Mouse (Mus musculus) spleen, adult 2 months (tissue): ENCODE measurements at regions not wholly inside any gene's neighbourhood (a gene's known extent, or its start where the extent isn't known, plus 50 kb on each side); places are given as distances from the start of the nearest gene placed in this dataset.
"Not testable (repeated sequence)": the region's sequence is repeated elsewhere in the genome, so short reads cannot be mapped to it uniquely, and the experiment has no call there.

Experiments used
- DNase-seq, 2 experiments: peaks; one replicate each; pipeline versions ENCODE4 v3.0.0 to v3.0.0-alpha.2; 2012 to 2021; ENCODE audit warnings: low spot score in 2 of 2, low read depth in 1 of 2
- H3K27ac ChIP-seq: fragments of 200-500 bp; 2 replicates; pipeline ENCODE4 v1.5.1; 2012; ENCODE audit warnings: low read length, inconsistent platforms; ENCODE audit not compliant: insufficient read depth
- H3K27me3 ChIP-seq: fragments of 200-500 bp; 2 replicates; pipeline ENCODE4 v1.6.1; 2012; ENCODE audit warnings: mild to moderate bottlenecking, moderate library complexity, low read length, inconsistent platforms; ENCODE audit not compliant: control insufficient read depth, insufficient read depth
- H3K36me3 ChIP-seq: fragments of 200-500 bp; 2 replicates; pipeline ENCODE4 v1.6.1; 2012; ENCODE audit warnings: mild to moderate bottlenecking, low read length, inconsistent platforms; ENCODE audit not compliant: control insufficient read depth, insufficient read depth
- H3K4me1 ChIP-seq: fragments of 200-500 bp; 2 replicates; pipeline ENCODE4 v1.6.1; 2011; ENCODE audit warnings: inconsistent platforms; ENCODE audit not compliant: control insufficient read depth, insufficient read depth, insufficient read length
- H3K4me3 ChIP-seq: fragments of 200-500 bp; 2 replicates; pipeline ENCODE4 v1.5.1; 2011; ENCODE audit warnings: mild to moderate bottlenecking, inconsistent platforms; ENCODE audit not compliant: insufficient read depth, insufficient read length; ENCODE audit errors: extremely low read depth
- CTCF ChIP-seq: fragments of 200-500 bp; IDR thresholded peaks from 2 replicates; pipeline ENCODE4 v1.5.1; 2011; ENCODE audit warnings: mild to moderate bottlenecking, inconsistent platforms; ENCODE audit not compliant: insufficient read depth, insufficient read length, insufficient replicate concordance; ENCODE audit errors: extremely low read depth
- POLR2A ChIP-seq: fragments of 200-500 bp; IDR thresholded peaks from 2 replicates; pipeline ENCODE4 v1.6.1; 2011; ENCODE audit warnings: low read depth, low read length, inconsistent platforms
- WGBS: fragments of 180-500 bp; shearing (Covaris S2); methylation state at CpG from one replicate; pipeline ENCODE4 v1.1.7; 2018; 5-methylcytosine and 5-hydroxymethylcytosine counted together

GRCm38 (mm10) chr5:68252671-68253070, 221.0 kb downstream of the Grxcr1 start:
- TF ChIP-seq POLR2A (no peak), CTCF (peak; percentile 23; the same call in 1 of the 2 replicates)
- Histone ChIP-seq H3K27me3 (no peaks in the 10 kb centered on the region), H3K4me1 (no peaks in the 10 kb centered on the region), H3K27ac (no peak overlapping the region), H3K4me3 (no peak overlapping the region), H3K36me3 (no peaks in the 10 kb centered on the region)
- 20% methylated on average over 8 of the region's 8 CpGs for WGBS
- peak in 1 of 2 experiments; percentile 1 for DNase-seq

- 53% methylated on average over 1 of the region's 1 CpGs for WGBS
- no peak for TF ChIP-seq POLR2A
- TF ChIP-seq CTCF: no peak
- H3K27ac ChIP-seq: no peak overlapping the region
- no peaks in the 10 kb centered on the region for H3K4me1 ChIP-seq
- no peaks in the 10 kb centered on the region for H3K36me3 ChIP-seq
- no peak overlapping the region for H3K4me3 ChIP-seq
- DNase-seq: no peak
- no peaks in the 10 kb centered on the region for H3K27me3 ChIP-seq
Measured at GRCm38 (mm10) chr5:68253476-68253875, 221.8 kb downstream of the Grxcr1 start.

GRCm38 (mm10) chr5:68254111-68254510, 222.5 kb downstream of the Grxcr1 start:
- WGBS: 87% methylated on average over 2 of the region's 2 CpGs
- Histone ChIP-seq H3K36me3 (no peaks in the 10 kb centered on the region), H3K4me3 (no peak overlapping the region), H3K27me3 (no peaks in the 10 kb centered on the region), H3K27ac (no peak overlapping the region), H3K4me1 (no peaks in the 10 kb centered on the region)
- no peak for DNase-seq
- TF ChIP-seq CTCF: no peak
- TF ChIP-seq POLR2A: no peak

- Histone ChIP-seq H3K27ac (no peak overlapping the region), H3K27me3 (no peaks in the 10 kb centered on the region), H3K4me1 (no peaks in the 10 kb centered on the region), H3K36me3 (no peaks in the 10 kb centered on the region), H3K4me3 (no peak overlapping the region)
- no peak for DNase-seq
- WGBS: 93% methylated on average over 3 of the region's 3 CpGs
- TF ChIP-seq CTCF (no peak), POLR2A (no peak)
Measured at GRCm38 (mm10) chr5:68264206-68264605, 232.6 kb downstream of the Grxcr1 start.

GRCm38 (mm10) chr5:68274271-68274670, 242.6 kb downstream of the Grxcr1 start:
- no peak for DNase-seq
- TF ChIP-seq POLR2A (no peak), CTCF (no peak)
- Histone ChIP-seq H3K27me3 (no peaks in the 10 kb centered on the region), H3K4me1 (no peaks in the 10 kb centered on the region), H3K27ac (no peak overlapping the region), H3K4me3 (no peak overlapping the region), H3K36me3 (no peaks in the 10 kb centered on the region)
- whole genome bisulfite sequencing: 70% methylated on average over 3 of the region's 3 CpGs

- WGBS: 83% methylated on average over 5 of the region's 5 CpGs
- Histone ChIP-seq H3K36me3 (no peaks in the 10 kb centered on the region), H3K4me1 (no peaks in the 10 kb centered on the region), H3K4me3 (no peak overlapping the region), H3K27me3 (no peaks in the 10 kb centered on the region), H3K27ac (no peak overlapping the region)
- no peak for DNase-seq
- TF ChIP-seq CTCF: no peak
Measured at GRCm38 (mm10) chr5:68275558-68276263, 244.1 kb downstream of the Grxcr1 start.

GRCm38 (mm10) chr5:68295774-68296173, 264.1 kb downstream of the Grxcr1 start:
- not testable (repeated sequence) for H3K27me3 ChIP-seq, H3K4me1 ChIP-seq, DNase-seq, H3K36me3 ChIP-seq, H3K27ac ChIP-seq, H3K4me3 ChIP-seq
- whole genome bisulfite sequencing: 92% methylated on average over 2 of the region's 2 CpGs
